Mouse (Mus musculus) kidney, embryonic 16.5 days (tissue): ENCODE measurements around the gene Chaf1a. TPM values are rescaled to one million over a fixed set of nuclear protein-coding genes. Genes with fewer than 3 reads are reported as not detected.
A peak's percentile ranks its signal among the peaks of the same experiment; 100 is the strongest.

ENCODE experiments used
- ATAC-seq: fragments of 200-750 bp; cut with Nextera tagmentation; 2 replicates; pipeline ENCODE4 v1.8.0; 2017; ENCODE audit warnings: moderate TSS enrichment; ENCODE audit not compliant: low FRiP score, low TSS enrichment
- H3K27ac ChIP-seq: fragments of 300-500 bp; sonication (generic); 2 replicates; pipeline ENCODE4 v1.5.1; 2014; ENCODE audit warnings: low read length
- H3K27me3 ChIP-seq: fragments of 300-500 bp; sonication (generic); 2 replicates; pipeline ENCODE4 v1.6.1; 2014; ENCODE audit warnings: low read length, control low read depth, mixed read lengths; ENCODE audit not compliant: insufficient read depth
- H3K36me3 ChIP-seq: fragments of 300-500 bp; sonication (generic); 2 replicates; pipeline ENCODE4 v1.6.1; 2014; ENCODE audit warnings: low read length, control low read depth, mixed read lengths; ENCODE audit not compliant: insufficient read depth
- H3K4me1 ChIP-seq: fragments of 300-500 bp; sonication (generic); 2 replicates; pipeline ENCODE4 v1.6.1; 2014; ENCODE audit warnings: low read length, control low read depth, mixed read lengths; ENCODE audit not compliant: insufficient read depth
- H3K4me2 ChIP-seq: fragments of 300-500 bp; sonication (generic); replicated peaks from 2 replicates; pipeline ENCODE4 v1.6.1; 2014; ENCODE audit warnings: low read depth, low read length
- H3K4me3 ChIP-seq: fragments of 300-500 bp; sonication (generic); 2 replicates; pipeline ENCODE4 v1.5.1; 2014; ENCODE audit warnings: mild to moderate bottlenecking, low read length
- H3K9ac ChIP-seq: fragments of 300-500 bp; sonication (generic); replicated peaks from 2 replicates; pipeline ENCODE4 v1.6.1; 2014; ENCODE audit warnings: low read length
- H3K9me3 ChIP-seq: fragments of 300-500 bp; sonication (generic); 2 replicates; pipeline ENCODE4 v1.6.1; 2016; ENCODE audit warnings: low read length, control low read depth
- WGBS: fragments of 180-500 bp; shearing (Covaris S2); extraction: QIAGEN DNeasy Blood & Tissue Kit; methylation state at CpG from one replicate; pipeline ENCODE4 v1.1.7; 2014; 5-methylcytosine and 5-hydroxymethylcytosine counted together
- polyA plus RNA-seq: library from polyadenylated mRNA; unstranded; fragments of >200 nt; fragmentation: Nextera tagmentation; extraction: Ambion mirVana; gene quantifications from 2 replicates; pipeline ENCODE4 v1.2.1, GENCODE M21; 2015

The Chaf1a gene
- polyA plus RNA-seq, 1 experiment from 2014 or later, result 26.0 TPM

- no peak overlapping the region for H3K27ac ChIP-seq
- peak overlapping the region; percentile 96 for H3K9ac ChIP-seq
- no peaks in the 10 kb centered on the region for H3K27me3 ChIP-seq
- peaks cover 53% of the 10 kb centered on the region for H3K4me1 ChIP-seq
- H3K4me2 ChIP-seq, result peak overlapping the region; percentile 69
- H3K4me3 ChIP-seq, result peak overlapping the region; percentile 97
- H3K36me3 ChIP-seq, result 0 out of 2 replicates have a peak, but pooled peaks cover 13% of the 10 kb centered on the region
- WGBS, result 52% methylated on average over 4 of the region's 4 CpGs
- no peak for ATAC-seq
- no peaks in the 10 kb centered on the region for H3K9me3 ChIP-seq
Observed at GRCm38 (mm10) chr17:56035216-56035615, 5.0 kb upstream of the Chaf1a start.

- Histone ChIP-seq H3K27ac (peak within 1 kb of the TSS; percentile 89), H3K9ac (peak within 1 kb of the TSS; percentile 96), H3K9me3 (no peaks in the 10 kb centered on the region), H3K4me1 (peaks cover 49% of the 10 kb centered on the region), H3K4me3 (peak within 1 kb of the TSS; percentile 97), H3K36me3 (0 out of 2 replicates have a peak, but pooled peaks cover 13% of the 10 kb centered on the region), H3K4me2 (peak within 1 kb of the TSS; percentile 69), H3K27me3 (no peaks in the 10 kb centered on the region)
- ATAC-seq, result peak; percentile 88
- WGBS, result under 1% methylated on average over 71 of the region's 74 CpGs
Observed at GRCm38 (mm10) chr17:56036176-56036900, 3.9 kb upstream of the Chaf1a start, which contains the start of gene Sh3gl1. Gene Sh3gl1, minus strand, starts transcription at chr17:56036635.

- H3K9ac ChIP-seq, result peak overlapping the region; percentile 35
Observed at GRCm38 (mm10) chr17:56036901-56037287, 3.3 kb upstream of the Chaf1a start.

GRCm38 (mm10) chr17:56038583-56039261 is 1.5 kb upstream of the Chaf1a start:
- H3K4me3 ChIP-seq, result no peak overlapping the region
- ATAC-seq, result no peak
- WGBS, result 83% methylated on average over 8 of the region's 8 CpGs

More at GRCm38 (mm10) chr17:56036901-56037287, 3.3 kb upstream of the Chaf1a start:
- peak; percentile 4; the same call in 1 of the 2 replicates for ATAC-seq
- peak overlapping the region; percentile 41 for H3K4me2 ChIP-seq
- peaks cover 50% of the 10 kb centered on the region for H3K4me1 ChIP-seq
- H3K36me3 ChIP-seq, result 0 out of 2 replicates have a peak, but pooled peaks cover 13% of the 10 kb centered on the region
- 33% methylated on average over 13 of the region's 13 CpGs for WGBS
- H3K9me3 ChIP-seq, result no peaks in the 10 kb centered on the region
- H3K4me3 ChIP-seq, result peak overlapping the region; percentile 97
- H3K27me3 ChIP-seq, result no peaks in the 10 kb centered on the region
- 0 out of 2 replicates have a peak overlapping the region, but pooled peaks have one; percentile 17 for H3K27ac ChIP-seq

GRCm38 (mm10) chr17:56039345-56039744 is 894 bp upstream of the Chaf1a start:
- Histone ChIP-seq H3K27me3 (no peaks in the 10 kb centered on the region), H3K4me2 (peak overlapping the region; percentile 87), H3K4me1 (peaks cover 31% of the 10 kb centered on the region), H3K9me3 (no peaks in the 10 kb centered on the region), H3K9ac (no peak overlapping the region), H3K36me3 (peaks cover 8% of the 10 kb centered on the region), H3K27ac (no peak overlapping the region), H3K4me3 (peak overlapping the region; percentile 91; the same call in 1 of the 2 replicates)
- WGBS, result 77% methylated on average over 4 of the region's 4 CpGs
- ATAC-seq, result no peak

More at GRCm38 (mm10) chr17:56038583-56039261, 1.5 kb upstream of the Chaf1a start:
- Histone ChIP-seq H3K9ac (no peak overlapping the region), H3K27ac (no peak overlapping the region), H3K36me3 (peaks cover 10% of the 10 kb centered on the region; the same call in 1 of the 2 replicates), H3K9me3 (no peaks in the 10 kb centered on the region), H3K27me3 (no peaks in the 10 kb centered on the region), H3K4me1 (peaks cover 38% of the 10 kb centered on the region), H3K4me2 (no peak overlapping the region)

GRCm38 (mm10) chr17:56040857-56041163 is 571 bp downstream of the Chaf1a start:
- 1% methylated on average over 12 of the region's 12 CpGs for WGBS
- Histone ChIP-seq H3K36me3 (peaks cover 15% of the 10 kb centered on the region), H3K4me1 (peaks cover 18% of the 10 kb centered on the region), H3K27ac (peak overlapping the region; percentile 82), H3K9me3 (no peaks in the 10 kb centered on the region), H3K9ac (peak overlapping the region; percentile 92), H3K27me3 (no peaks in the 10 kb centered on the region), H3K4me2 (peak overlapping the region; percentile 87), H3K4me3 (peak overlapping the region; percentile 91)
- no peak for ATAC-seq

GRCm38 (mm10) chr17:56051369-56051768 is 11.1 kb downstream of the Chaf1a start:
- no peaks in the 10 kb centered on the region for H3K4me1 ChIP-seq
- peaks cover 54% of the 10 kb centered on the region for H3K36me3 ChIP-seq
- ATAC-seq, result no peak
- no peak overlapping the region for H3K9ac ChIP-seq
- 84% methylated on average over 5 of the region's 5 CpGs for WGBS
- H3K9me3 ChIP-seq, result no peaks in the 10 kb centered on the region
- H3K27ac ChIP-seq, result no peak overlapping the region
- H3K4me3 ChIP-seq, result no peak overlapping the region
- no peak overlapping the region for H3K4me2 ChIP-seq
- no peaks in the 10 kb centered on the region for H3K27me3 ChIP-seq

GRCm38 (mm10) chr17:56054938-56055337 is 14.7 kb downstream of the Chaf1a start:
- Histone ChIP-seq H3K4me2 (no peak overlapping the region), H3K4me3 (no peak overlapping the region), H3K4me1 (no peaks in the 10 kb centered on the region), H3K9me3 (no peaks in the 10 kb centered on the region), H3K9ac (no peak overlapping the region), H3K36me3 (peaks cover 62% of the 10 kb centered on the region), H3K27me3 (no peaks in the 10 kb centered on the region), H3K27ac (no peak overlapping the region)
- ATAC-seq, result no peak

- Histone ChIP-seq H3K9me3 (no peaks in the 10 kb centered on the region), H3K27me3 (no peaks in the 10 kb centered on the region), H3K36me3 (peaks cover 64% of the 10 kb centered on the region), H3K4me1 (no peaks in the 10 kb centered on the region), H3K4me2 (no peak overlapping the region), H3K9ac (no peak overlapping the region), H3K27ac (no peak overlapping the region), H3K4me3 (no peak overlapping the region)
- ATAC-seq, result no peak
- 71% methylated on average over 4 of the region's 4 CpGs for WGBS
Observed at GRCm38 (mm10) chr17:56055945-56056678, 15.9 kb downstream of the Chaf1a start.
